Mouse (Mus musculus) limb, embryonic 11.5 days (tissue): ENCODE measurements at regions not wholly inside any gene's neighbourhood (a gene's known extent, or its start where the extent isn't known, plus 50 kb on each side); places are given as distances from the start of the nearest gene placed in this dataset.

Experiments used
- ATAC-seq: fragments of 200-750 bp; cut with Nextera tagmentation; 2 replicates; pipeline ENCODE4 v1.8.0; 2017; ENCODE audit warnings: low read depth; ENCODE audit not compliant: insufficient number of reproducible peaks, low FRiP score, low TSS enrichment
- DNase-seq: peaks from one replicate; pipeline ENCODE4 v3.0.0-alpha.2; 2015; ENCODE audit warnings: low spot score
- H3K27ac ChIP-seq: fragments of 300-500 bp; sonication (generic); replicated peaks from 2 replicates; pipeline ENCODE4 v1.5.1; 2014; ENCODE audit warnings: low read depth, mild to moderate bottlenecking, low read length
- H3K27me3 ChIP-seq: fragments of 300-500 bp; sonication (generic); 2 replicates; pipeline ENCODE4 v1.6.1; 2014; ENCODE audit warnings: mild to moderate bottlenecking, low read length, mixed read lengths; ENCODE audit not compliant: control insufficient read depth, insufficient read depth
- H3K36me3 ChIP-seq: fragments of 300-500 bp; sonication (generic); 2 replicates; pipeline ENCODE4 v1.6.1; 2014; ENCODE audit warnings: mild to moderate bottlenecking, low read length, moderate library complexity, mixed read lengths; ENCODE audit not compliant: control insufficient read depth, insufficient read depth
- H3K4me1 ChIP-seq: fragments of 300-500 bp; sonication (generic); 2 replicates; pipeline ENCODE4 v1.6.1; 2014; ENCODE audit warnings: low read length, mixed read lengths; ENCODE audit not compliant: control insufficient read depth, insufficient read depth
- H3K4me2 ChIP-seq: fragments of 300-500 bp; sonication (generic); 2 replicates; pipeline ENCODE4 v1.6.1; 2014; ENCODE audit warnings: low read depth, mild to moderate bottlenecking, moderate library complexity; ENCODE audit not compliant: severe bottlenecking
- H3K4me3 ChIP-seq: fragments of 300-500 bp; sonication (generic); 2 replicates; pipeline ENCODE4 v1.5.1; 2014; ENCODE audit warnings: low read depth, low read length
- H3K9ac ChIP-seq: fragments of 300-500 bp; sonication (generic); 2 replicates; pipeline ENCODE4 v1.6.1; 2014; ENCODE audit warnings: mild to moderate bottlenecking, low read length
- H3K9me3 ChIP-seq: fragments of 300-500 bp; sonication (generic); 2 replicates; pipeline ENCODE4 v1.6.1; 2016; ENCODE audit warnings: low read length; ENCODE audit not compliant: control insufficient read depth
- WGBS: fragments of 180-500 bp; shearing (Covaris S2); extraction: QIAGEN DNeasy Blood & Tissue Kit; methylation state at CpG from one replicate; pipeline ENCODE4 v1.1.7; 2014; 5-methylcytosine and 5-hydroxymethylcytosine counted together

- WGBS = 67% methylated on average over 19 of the region's 19 CpGs
- no peak overlapping the region for H3K4me3 ChIP-seq
- no peaks in the 10 kb centered on the region for H3K27me3 ChIP-seq
- DNase-seq = no peak
- no peak for ATAC-seq
- no peaks in the 10 kb centered on the region for H3K36me3 ChIP-seq
- no peaks in the 10 kb centered on the region for H3K9me3 ChIP-seq
- no peak overlapping the region for H3K4me2 ChIP-seq
- H3K9ac ChIP-seq = no peak overlapping the region
- H3K27ac ChIP-seq = no peak overlapping the region
- peaks cover 3% of the 10 kb centered on the region; the same call in 1 of the 2 replicates for H3K4me1 ChIP-seq
Measured at GRCm38 (mm10) chr3:130838626-130839422, 108.6 kb upstream of the Rpl34 start.

DNA sequence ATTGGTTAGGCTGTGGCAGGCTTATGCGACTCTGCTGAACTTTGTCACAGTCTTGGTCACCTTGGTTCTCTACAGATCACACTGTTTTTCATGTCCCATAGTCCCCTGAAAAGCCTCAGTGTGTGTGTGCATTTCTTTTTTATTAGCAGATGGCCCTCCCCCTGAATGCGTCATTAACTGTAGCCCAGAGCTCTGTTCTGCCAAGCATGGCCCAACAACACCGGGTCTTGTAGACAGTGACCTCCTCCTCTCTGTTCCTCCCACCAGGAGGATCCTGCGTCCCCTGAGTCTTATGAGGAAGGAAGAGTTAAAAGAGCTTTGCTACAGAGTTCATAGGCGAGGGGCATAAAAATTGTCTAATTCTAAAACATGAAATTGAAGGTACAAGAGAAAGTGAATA lies 103.5 kb upstream of the Rpl34 start:
- Histone ChIP-seq H3K27ac (no peak overlapping the region), H3K4me2 (no peak overlapping the region), H3K9ac (no peak overlapping the region), H3K36me3 (no peaks in the 10 kb centered on the region), H3K27me3 (no peaks in the 10 kb centered on the region), H3K9me3 (no peaks in the 10 kb centered on the region), H3K4me1 (no peaks in the 10 kb centered on the region; the same call in 1 of the 2 replicates), H3K4me3 (no peak overlapping the region)
- WGBS = 69% methylated on average over 5 of the region's 5 CpGs
- DNase-seq (no peak), ATAC-seq (no peak)

DNA sequence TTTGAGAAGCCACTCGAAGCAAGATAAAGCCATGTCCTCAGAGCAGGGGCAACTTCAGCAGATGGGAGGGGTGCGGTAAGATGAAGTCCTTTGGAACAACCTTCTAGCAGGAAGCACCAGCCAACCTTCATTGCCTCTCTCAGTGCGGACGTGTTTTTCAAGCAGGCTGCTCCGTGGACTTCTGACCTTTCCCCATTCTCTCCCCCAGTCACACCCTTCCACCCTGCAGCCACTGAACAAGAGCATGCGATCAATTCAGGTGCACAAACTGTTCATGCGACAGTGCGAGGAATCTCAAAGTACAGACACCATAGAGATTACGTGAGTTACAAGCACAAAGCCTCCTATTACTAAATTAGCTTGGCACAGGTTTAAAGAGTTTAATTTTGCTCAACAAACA lies 102.9 kb upstream of the Rpl34 start:
- H3K4me2 ChIP-seq = no peak overlapping the region
- 78% methylated on average over 9 of the region's 9 CpGs for WGBS

DNA sequence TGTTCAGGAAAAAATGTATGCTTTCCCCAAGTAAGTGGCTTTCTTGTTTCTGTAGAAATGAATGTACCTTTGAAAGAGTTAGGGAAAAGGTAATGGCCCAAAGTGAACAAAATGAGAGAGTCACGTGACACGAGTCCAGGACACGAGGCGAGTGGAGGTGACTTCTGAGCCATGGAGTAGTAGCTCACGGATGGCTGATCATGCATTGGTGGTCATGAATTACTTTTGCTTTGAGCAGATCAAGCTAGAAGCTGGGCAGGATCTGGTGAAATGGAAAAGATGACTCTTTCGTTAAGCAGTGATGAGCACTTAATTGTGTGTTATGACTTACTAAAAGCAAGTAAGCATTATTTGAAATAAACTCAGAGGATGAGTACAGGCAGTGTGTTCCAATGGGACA lies 101.6 kb upstream of the Rpl34 start:
- H3K27ac ChIP-seq = no peak overlapping the region
- 90% methylated on average over 6 of the region's 6 CpGs for WGBS
- no peaks in the 10 kb centered on the region for H3K9me3 ChIP-seq
- no peaks in the 10 kb centered on the region for H3K36me3 ChIP-seq
- H3K4me2 ChIP-seq = no peak overlapping the region
- H3K4me1 ChIP-seq = no peaks in the 10 kb centered on the region; the same call in 1 of the 2 replicates
- H3K4me3 ChIP-seq = no peak overlapping the region
- DNase-seq (no peak), ATAC-seq (no peak)
- H3K27me3 ChIP-seq = no peaks in the 10 kb centered on the region
- H3K9ac ChIP-seq = no peak overlapping the region

More for the DNA sequence above, 102.9 kb upstream of the Rpl34 start:
- Histone ChIP-seq H3K36me3 (no peaks in the 10 kb centered on the region), H3K27ac (no peak overlapping the region), H3K9ac (no peak overlapping the region), H3K27me3 (no peaks in the 10 kb centered on the region), H3K9me3 (no peaks in the 10 kb centered on the region), H3K4me1 (no peaks in the 10 kb centered on the region; the same call in 1 of the 2 replicates), H3K4me3 (no peak overlapping the region)
- DNase-seq (no peak), ATAC-seq (no peak)

GRCm38 (mm10) chr3:130828346-130828745 lies 98.1 kb upstream of the Rpl34 start:
- Histone ChIP-seq H3K27me3 (no peaks in the 10 kb centered on the region), H3K9me3 (no peaks in the 10 kb centered on the region), H3K9ac (no peak overlapping the region), H3K4me3 (no peak overlapping the region), H3K36me3 (no peaks in the 10 kb centered on the region), H3K4me2 (no peak overlapping the region), H3K27ac (no peak overlapping the region), H3K4me1 (peaks cover 3% of the 10 kb centered on the region; the same call in 1 of the 2 replicates)
- no peak for ATAC-seq
- no peak for DNase-seq
- WGBS = 89% methylated on average over 4 of the region's 4 CpGs

- WGBS = 74% methylated on average over 4 of the region's 4 CpGs
- DNase-seq (no peak), ATAC-seq (no peak)
- no peak overlapping the region for H3K4me3 ChIP-seq
- H3K27ac ChIP-seq = no peak overlapping the region
- H3K4me1 ChIP-seq = peaks cover 3% of the 10 kb centered on the region; the same call in 1 of the 2 replicates
- no peaks in the 10 kb centered on the region for H3K36me3 ChIP-seq
- H3K9ac ChIP-seq = no peak overlapping the region
- H3K4me2 ChIP-seq = no peak overlapping the region
- no peaks in the 10 kb centered on the region for H3K9me3 ChIP-seq
- no peaks in the 10 kb centered on the region for H3K27me3 ChIP-seq
Measured at GRCm38 (mm10) chr3:130827934-130828333, 97.7 kb upstream of the Rpl34 start.

DNA sequence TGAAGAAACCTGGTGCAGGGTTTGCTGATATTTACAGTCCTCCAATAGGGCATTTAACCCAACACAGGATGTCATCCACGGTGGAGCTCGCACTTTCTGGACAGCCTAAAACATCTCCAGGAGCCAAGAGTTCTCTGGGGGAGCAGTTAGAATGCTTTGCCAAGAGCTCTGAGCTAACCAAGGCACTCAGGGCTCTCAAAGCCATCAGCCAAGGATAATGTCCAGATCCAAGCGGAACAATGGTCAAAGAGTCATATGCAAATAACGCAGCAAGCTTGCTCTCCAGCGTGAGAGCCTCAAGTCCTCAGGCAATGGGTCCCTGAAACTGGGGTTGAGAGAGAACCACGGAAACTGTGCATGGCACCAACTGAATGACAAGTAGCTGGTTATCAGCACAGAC lies 96.8 kb upstream of the Rpl34 start:
- Histone ChIP-seq H3K4me2 (no peak overlapping the region), H3K9me3 (no peaks in the 10 kb centered on the region), H3K27ac (no peak overlapping the region), H3K27me3 (no peaks in the 10 kb centered on the region), H3K36me3 (no peaks in the 10 kb centered on the region), H3K4me1 (peaks cover 3% of the 10 kb centered on the region; the same call in 1 of the 2 replicates), H3K9ac (no peak overlapping the region), H3K4me3 (no peak overlapping the region)
- ATAC-seq (no peak), DNase-seq (no peak)
- WGBS = 73% methylated on average over 6 of the region's 6 CpGs

- Histone ChIP-seq H3K9me3 (no peaks in the 10 kb centered on the region), H3K27me3 (no peaks in the 10 kb centered on the region), H3K4me2 (no peak overlapping the region), H3K4me1 (no peaks in the 10 kb centered on the region), H3K4me3 (no peak overlapping the region), H3K27ac (no peak overlapping the region), H3K9ac (no peak overlapping the region), H3K36me3 (no peaks in the 10 kb centered on the region)
- no peak for DNase-seq
- no peak for ATAC-seq
- 77% methylated on average over 9 of the region's 9 CpGs for WGBS
Measured at GRCm38 (mm10) chr3:130819837-130820098, 89.6 kb upstream of the Rpl34 start.
